Mouse (Mus musculus) forebrain, embryonic 12.5 days (tissue): Measurements from ENCODE around the gene Rnf130. TPM values are rescaled to one million over a fixed set of nuclear protein-coding genes. Genes with fewer than 3 reads are reported as not detected.

Experiments used
- ATAC-seq: fragments of 200-750 bp; cut with Nextera tagmentation; 2 replicates; pipeline ENCODE4 v1.8.0; 2017; ENCODE audit warnings: moderate TSS enrichment; ENCODE audit not compliant: low FRiP score
- H3K27ac ChIP-seq: fragments of 300-500 bp; sonication (generic); 2 replicates; pipeline ENCODE4 v1.5.1; 2016; ENCODE audit warnings: mild to moderate bottlenecking
- H3K27me3 ChIP-seq: fragments of 300-500 bp; sonication (generic); 2 replicates; pipeline ENCODE4 v1.6.1; 2016; ENCODE audit warnings: mild to moderate bottlenecking
- H3K36me3 ChIP-seq: fragments of 300-500 bp; sonication (generic); replicated peaks from 2 replicates; pipeline ENCODE4 v1.6.1; 2016; ENCODE audit warnings: mild to moderate bottlenecking
- H3K4me1 ChIP-seq: fragments of 300-500 bp; sonication (generic); 2 replicates; pipeline ENCODE4 v1.6.1; 2016
- H3K4me2 ChIP-seq: fragments of 300-500 bp; sonication (generic); 2 replicates; pipeline ENCODE4 v1.6.1; 2016; ENCODE audit warnings: mild to moderate bottlenecking, moderate library complexity
- H3K4me3 ChIP-seq: fragments of 300-500 bp; sonication (generic); replicated peaks from 2 replicates; pipeline ENCODE4 v1.5.1; 2016; ENCODE audit warnings: mild to moderate bottlenecking
- H3K9ac ChIP-seq: fragments of 300-500 bp; sonication (generic); 2 replicates; pipeline ENCODE4 v1.6.1; 2016; ENCODE audit warnings: mild to moderate bottlenecking
- H3K9me3 ChIP-seq: fragments of 300-500 bp; sonication (generic); 2 replicates; pipeline ENCODE4 v1.6.1; 2016
- WGBS: fragments of 180-500 bp; shearing (Covaris S2); methylation state at CpG from one replicate; pipeline ENCODE4 v1.1.7; 2016; 5-methylcytosine and 5-hydroxymethylcytosine counted together
- polyA plus RNA-seq: library from polyadenylated mRNA; unstranded; fragments of >200 nt; fragmentation: Nextera tagmentation; extraction: Ambion mirVana; gene quantifications from 2 replicates; pipeline ENCODE4 v1.2.1, GENCODE M21; 2016

Gene Rnf130
- polyA plus RNA-seq, 1 experiment from 2014 or later: 87.5 TPM

DNA sequence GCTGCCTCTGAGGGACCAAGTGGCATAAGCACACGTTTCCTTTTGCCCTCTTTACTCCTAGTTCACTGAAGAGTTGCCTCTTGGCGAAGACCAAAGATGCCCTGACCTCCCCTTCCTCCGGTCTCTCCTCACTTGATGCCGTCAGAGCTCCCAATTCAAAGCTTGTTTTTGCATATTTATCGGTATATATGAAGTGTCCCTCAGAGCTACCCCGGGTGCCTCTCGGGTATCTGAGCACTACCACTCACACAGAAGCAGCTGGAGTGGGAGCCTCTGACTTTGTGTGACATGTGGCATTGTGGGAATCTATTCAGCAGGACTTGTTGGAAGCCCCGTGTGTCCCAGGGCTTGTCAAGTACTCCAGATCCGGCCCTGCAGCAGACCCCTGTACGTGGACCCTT is 106.7 kb downstream of the Rnf130 start:
- Histone ChIP-seq H3K27me3 (no peaks in the 10 kb centered on the region), H3K36me3 (peaks cover 14% of the 10 kb centered on the region), H3K4me3 (peak overlapping the region; percentile 92), H3K4me1 (peaks cover 24% of the 10 kb centered on the region), H3K9ac (peak overlapping the region; percentile 98), H3K9me3 (no peaks in the 10 kb centered on the region), H3K4me2 (peak overlapping the region; percentile 81), H3K27ac (peak overlapping the region; percentile 78; the same call in 1 of the 2 replicates)
- 0 out of 2 replicates have a peak, but pooled peaks have one; percentile 7 for ATAC-seq
- 19% methylated on average over 10 of the region's 10 CpGs for WGBS

DNA sequence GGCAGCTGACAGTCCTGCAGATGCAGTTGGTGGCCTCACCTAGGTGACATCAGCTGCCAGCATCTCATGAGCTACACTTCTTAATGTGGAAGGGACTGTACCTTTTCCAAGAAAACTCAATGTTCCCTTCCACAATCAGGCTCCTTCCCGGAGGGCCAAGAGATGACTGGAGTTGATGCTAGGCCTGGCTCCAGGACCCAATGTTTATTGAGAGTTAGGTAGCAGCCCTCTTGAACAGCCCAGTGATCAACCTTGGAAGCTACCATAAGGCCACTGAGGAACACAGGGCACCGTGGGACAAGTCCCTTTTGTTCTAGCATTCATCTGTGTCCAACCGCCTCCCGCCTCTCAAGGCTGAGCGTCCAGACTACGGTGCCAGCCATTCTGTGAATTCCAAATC is 107.1 kb downstream of the Rnf130 start:
- no peaks in the 10 kb centered on the region for H3K27me3 ChIP-seq
- peak overlapping the region; percentile 98; the same call in 1 of the 2 replicates for H3K9ac ChIP-seq
- no peak for ATAC-seq
- peak overlapping the region; percentile 81 for H3K4me2 ChIP-seq
- no peak overlapping the region for H3K27ac ChIP-seq
- peaks cover 24% of the 10 kb centered on the region for H3K4me1 ChIP-seq
- H3K9me3 ChIP-seq: no peaks in the 10 kb centered on the region
- H3K36me3 ChIP-seq: peaks cover 17% of the 10 kb centered on the region
- 86% methylated on average over 6 of the region's 6 CpGs for WGBS
- H3K4me3 ChIP-seq: peak overlapping the region; percentile 92

DNA sequence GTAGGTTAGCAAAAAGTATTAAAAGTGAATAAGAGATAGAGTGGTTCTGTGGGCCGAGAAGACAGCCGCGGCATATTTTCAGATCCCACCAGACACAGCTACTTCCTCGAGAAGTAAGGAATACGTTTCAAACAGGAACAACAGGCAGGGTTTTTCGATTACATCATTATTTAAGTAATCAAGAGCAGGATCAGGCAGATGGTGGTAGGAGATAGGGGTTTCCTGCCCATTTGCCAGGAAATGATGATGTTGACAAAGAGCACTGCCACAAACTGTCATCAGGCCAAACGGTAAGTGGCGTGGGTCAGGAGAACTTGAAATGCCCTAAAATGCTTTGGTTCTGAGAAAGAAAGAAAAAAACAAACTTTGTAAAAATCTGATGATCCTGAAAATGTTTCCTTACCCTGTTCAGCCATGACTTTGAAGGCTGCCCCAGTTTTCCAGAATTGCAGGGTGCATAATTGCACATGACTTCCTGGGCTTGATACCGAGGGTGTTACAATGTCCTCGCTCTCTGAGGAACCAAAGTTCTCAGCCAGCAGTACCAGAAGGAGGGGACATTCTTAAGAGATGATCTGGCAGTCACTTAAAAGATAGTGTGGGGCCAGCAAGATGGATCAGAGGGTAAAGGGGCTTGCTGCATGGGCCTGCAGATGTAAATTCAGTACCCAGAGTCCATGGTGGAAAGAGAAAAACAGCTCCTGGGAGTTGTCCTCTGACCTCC is 109.2 kb downstream of the Rnf130 start:
- H3K4me2 ChIP-seq: no peak overlapping the region
- no peak for ATAC-seq

DNA sequence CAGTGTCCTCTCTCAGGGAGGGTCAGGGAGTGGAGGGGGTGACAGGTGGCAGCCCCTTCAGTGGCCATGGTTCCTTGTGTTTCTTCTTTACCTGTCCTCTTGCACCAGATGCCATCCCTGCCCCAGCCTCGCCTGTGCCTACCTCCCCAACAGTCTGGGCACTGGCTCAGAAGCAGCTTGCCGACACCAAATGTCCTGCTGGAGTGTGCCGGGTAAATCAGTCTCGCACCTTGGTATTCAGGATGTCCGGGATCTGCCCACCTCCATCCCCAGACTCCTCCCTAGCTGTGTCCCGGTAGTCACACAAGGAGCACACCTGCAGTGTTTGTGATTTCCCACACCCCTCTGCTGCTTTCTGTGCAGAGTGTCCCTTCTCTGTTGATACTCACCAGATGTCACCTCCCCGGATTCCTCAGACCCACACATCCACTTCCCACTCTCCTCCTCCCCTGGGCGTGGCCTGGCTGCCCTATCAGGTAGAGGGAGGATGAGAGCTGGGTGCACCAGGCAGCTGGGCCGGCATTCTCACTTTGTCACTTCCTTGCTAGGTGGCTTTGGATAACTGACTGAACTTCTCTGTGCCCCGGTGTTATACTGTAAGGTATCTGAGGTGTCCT is 113.2 kb downstream of the Rnf130 start:
- Histone ChIP-seq H3K36me3 (peaks cover 67% of the 10 kb centered on the region), H3K9me3 (no peaks in the 10 kb centered on the region), H3K9ac (no peak overlapping the region), H3K4me2 (no peak overlapping the region), H3K4me1 (no peaks in the 10 kb centered on the region), H3K4me3 (no peak overlapping the region), H3K27me3 (no peaks in the 10 kb centered on the region), H3K27ac (no peak overlapping the region)
- ATAC-seq: no peak
- 81% methylated on average over 10 of the region's 10 CpGs for WGBS

More for the DNA sequence above, 109.2 kb downstream of the Rnf130 start:
- Histone ChIP-seq H3K9me3 (no peaks in the 10 kb centered on the region), H3K9ac (no peak overlapping the region), H3K4me1 (peaks cover 20% of the 10 kb centered on the region), H3K4me3 (no peak overlapping the region), H3K27ac (no peak overlapping the region), H3K27me3 (no peaks in the 10 kb centered on the region), H3K36me3 (peaks cover 34% of the 10 kb centered on the region)
- WGBS: 89% methylated on average over 10 of the region's 10 CpGs

DNA sequence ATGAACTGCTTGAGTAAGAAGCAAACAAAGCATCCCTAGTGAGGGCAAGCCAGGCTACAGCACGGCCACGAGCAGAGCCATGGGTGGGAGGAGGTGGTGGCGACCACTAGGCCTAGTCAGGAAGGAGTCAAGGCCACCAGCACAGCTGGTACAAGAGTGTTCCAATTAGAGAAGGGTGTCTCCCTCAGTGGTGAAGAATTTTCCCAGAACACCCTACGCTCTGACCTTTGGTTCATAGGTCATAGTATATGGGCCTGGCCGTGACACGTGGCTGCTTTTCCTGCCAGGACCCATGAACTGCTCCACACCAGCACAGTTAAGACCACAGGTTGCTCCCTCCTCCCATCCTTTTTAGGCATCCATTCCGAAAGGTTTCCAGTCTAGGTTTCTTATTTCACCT is 114.4 kb downstream of the Rnf130 start:
- Histone ChIP-seq H3K4me2 (no peak overlapping the region), H3K27ac (no peak overlapping the region), H3K9me3 (no peaks in the 10 kb centered on the region), H3K4me3 (no peak overlapping the region), H3K27me3 (no peaks in the 10 kb centered on the region), H3K36me3 (peaks cover 73% of the 10 kb centered on the region), H3K4me1 (no peaks in the 10 kb centered on the region), H3K9ac (no peak overlapping the region)
- ATAC-seq: no peak
- WGBS: 81% methylated on average over 7 of the region's 7 CpGs

DNA sequence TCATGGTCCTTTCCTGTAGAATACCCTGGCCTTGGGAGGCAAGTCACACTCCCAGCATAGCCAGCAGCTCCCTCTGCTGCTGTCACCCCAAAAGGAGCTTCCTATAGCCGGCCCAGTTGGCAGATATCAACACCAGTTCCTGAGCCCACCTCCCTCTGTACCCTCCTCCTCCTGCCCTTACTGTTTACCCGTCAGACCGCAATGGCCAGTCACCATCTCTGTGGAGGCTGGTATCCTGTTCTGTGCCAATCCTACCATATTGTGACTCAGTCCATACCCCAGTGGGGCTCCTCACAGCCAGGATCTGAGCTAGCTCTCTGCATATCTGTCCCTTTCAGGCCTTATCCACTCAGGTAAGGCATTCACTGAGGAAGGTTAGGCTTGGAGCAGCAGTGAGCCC is 120.4 kb downstream of the Rnf130 start:
- 82% methylated on average over 3 of the region's 3 CpGs for WGBS
- no peak overlapping the region for H3K4me2 ChIP-seq
- ATAC-seq: no peak
- no peak overlapping the region for H3K27ac ChIP-seq
- no peaks in the 10 kb centered on the region for H3K9me3 ChIP-seq
- H3K9ac ChIP-seq: no peak overlapping the region
- peaks cover 83% of the 10 kb centered on the region for H3K36me3 ChIP-seq
- no peaks in the 10 kb centered on the region for H3K27me3 ChIP-seq
- no peaks in the 10 kb centered on the region for H3K4me1 ChIP-seq
- no peak overlapping the region for H3K4me3 ChIP-seq

DNA sequence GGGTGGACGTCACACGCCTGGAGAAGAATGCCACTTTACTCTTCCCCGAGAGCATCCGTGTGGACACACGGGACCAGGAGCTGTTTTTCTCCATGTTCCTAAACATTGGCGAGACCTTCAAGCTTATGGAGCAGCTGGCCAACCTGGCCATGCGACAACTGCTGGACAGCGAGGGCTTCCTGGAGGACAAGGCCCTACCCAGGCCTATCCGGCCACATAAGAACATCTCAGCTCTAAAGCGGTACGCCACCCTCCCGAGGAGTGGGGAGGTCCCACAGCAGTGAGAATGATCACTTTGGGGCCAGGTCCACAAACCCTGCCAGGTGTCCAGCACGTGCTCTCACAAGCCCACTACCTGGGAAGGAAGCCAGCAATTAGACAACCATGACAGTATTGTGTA is 121.0 kb downstream of the Rnf130 start:
- no peak for ATAC-seq
- Histone ChIP-seq H3K27ac (no peak overlapping the region), H3K36me3 (peaks cover 83% of the 10 kb centered on the region), H3K4me3 (no peak overlapping the region), H3K4me1 (no peaks in the 10 kb centered on the region), H3K27me3 (no peaks in the 10 kb centered on the region), H3K9me3 (no peaks in the 10 kb centered on the region), H3K4me2 (no peak overlapping the region), H3K9ac (no peak overlapping the region)
- 97% methylated on average over 13 of the region's 13 CpGs for WGBS

DNA sequence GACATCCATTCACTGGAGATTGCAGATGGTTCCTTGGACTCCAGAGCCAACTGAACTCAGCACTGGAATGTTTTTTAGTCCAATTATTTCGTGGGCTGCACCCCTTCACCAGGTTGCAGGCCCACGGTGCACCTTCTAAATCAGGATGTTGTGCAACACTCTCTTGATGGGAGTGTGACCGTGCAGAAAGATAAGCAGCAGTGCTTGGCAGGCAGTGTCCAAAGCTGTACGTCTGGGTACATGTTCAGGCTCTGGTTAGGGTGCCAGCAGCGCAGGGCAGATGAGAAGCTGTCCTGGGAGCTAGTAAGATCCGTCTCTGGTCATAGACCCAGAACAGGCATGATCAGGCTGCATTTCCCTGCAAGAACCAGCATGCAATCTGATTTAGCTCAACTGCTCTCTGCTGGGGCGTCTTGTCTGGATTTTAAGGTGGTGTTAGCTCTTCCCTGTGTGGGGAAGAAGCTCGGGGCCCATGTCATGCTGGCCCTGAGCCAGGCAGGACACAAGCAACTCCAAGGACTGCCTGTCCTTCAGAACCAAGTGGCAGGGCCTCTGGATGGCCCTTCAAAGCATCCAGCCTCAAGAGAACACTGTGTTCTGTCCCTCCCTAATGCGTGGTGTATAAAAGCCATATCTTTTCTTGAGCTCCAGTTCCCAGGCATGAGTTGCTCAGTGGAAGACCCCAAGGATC is 122.3 kb downstream of the Rnf130 start:
- Histone ChIP-seq H3K36me3 (peaks cover 87% of the 10 kb centered on the region), H3K4me2 (no peak overlapping the region), H3K4me1 (no peaks in the 10 kb centered on the region), H3K4me3 (no peak overlapping the region), H3K27me3 (no peaks in the 10 kb centered on the region), H3K9me3 (no peaks in the 10 kb centered on the region), H3K27ac (no peak overlapping the region), H3K9ac (no peak overlapping the region)
- no peak for ATAC-seq
- WGBS: 90% methylated on average over 9 of the region's 9 CpGs

DNA sequence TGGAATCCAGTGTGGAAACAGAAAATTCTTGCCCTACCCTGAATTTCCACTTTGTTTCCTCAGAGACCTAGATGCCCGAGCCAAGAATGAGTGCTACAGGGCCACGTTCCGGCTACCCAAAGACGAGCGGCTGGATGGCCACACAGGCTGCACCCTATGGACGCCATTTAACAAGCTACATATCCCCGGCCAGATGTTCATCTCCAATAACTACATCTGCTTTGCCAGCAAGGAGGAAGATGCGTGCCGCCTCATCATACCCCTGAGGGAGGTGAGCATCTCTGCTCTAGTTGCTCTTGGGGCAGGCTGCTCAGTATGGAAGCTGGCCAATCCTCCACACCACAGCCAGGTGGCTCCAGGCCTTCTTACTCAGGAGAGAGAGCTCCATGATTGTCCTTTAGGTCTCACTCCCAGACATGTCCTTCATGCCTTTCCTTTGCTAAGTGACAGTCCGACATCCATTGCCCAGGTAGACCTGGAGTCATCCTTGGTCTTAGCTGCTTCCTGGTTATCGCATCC is 122.9 kb downstream of the Rnf130 start:
- no peak for ATAC-seq
- Histone ChIP-seq H3K27me3 (no peaks in the 10 kb centered on the region), H3K9me3 (no peaks in the 10 kb centered on the region), H3K4me1 (no peaks in the 10 kb centered on the region), H3K36me3 (peaks cover 88% of the 10 kb centered on the region), H3K4me3 (no peak overlapping the region), H3K9ac (no peak overlapping the region), H3K27ac (no peak overlapping the region), H3K4me2 (no peak overlapping the region)
- WGBS: 94% methylated on average over 11 of the region's 11 CpGs

DNA sequence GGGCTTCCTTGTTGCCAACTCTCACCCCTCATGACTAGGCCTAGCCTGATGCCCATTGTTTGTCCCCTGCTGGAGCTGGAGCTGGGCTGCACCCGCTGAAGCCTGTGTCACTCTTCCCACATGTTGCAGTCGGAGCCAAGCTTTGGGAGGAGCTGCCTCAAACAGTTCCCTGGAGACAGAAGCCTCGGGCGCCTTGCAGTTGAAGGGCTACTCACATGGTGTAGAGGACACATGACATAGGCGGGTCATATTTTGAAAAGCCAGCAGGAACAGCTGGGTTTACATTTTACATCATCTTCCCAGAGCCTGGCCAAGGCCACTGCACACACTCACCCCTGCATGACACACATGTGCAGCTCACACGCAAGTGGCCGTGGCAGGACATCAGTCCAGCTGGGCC is 124.1 kb downstream of the Rnf130 start:
- Histone ChIP-seq H3K4me1 (no peaks in the 10 kb centered on the region), H3K9ac (no peak overlapping the region), H3K27ac (no peak overlapping the region), H3K4me2 (no peak overlapping the region), H3K27me3 (no peaks in the 10 kb centered on the region), H3K4me3 (no peak overlapping the region), H3K9me3 (no peaks in the 10 kb centered on the region), H3K36me3 (peaks cover 94% of the 10 kb centered on the region)
- ATAC-seq: no peak
- WGBS: 89% methylated on average over 7 of the region's 7 CpGs

DNA sequence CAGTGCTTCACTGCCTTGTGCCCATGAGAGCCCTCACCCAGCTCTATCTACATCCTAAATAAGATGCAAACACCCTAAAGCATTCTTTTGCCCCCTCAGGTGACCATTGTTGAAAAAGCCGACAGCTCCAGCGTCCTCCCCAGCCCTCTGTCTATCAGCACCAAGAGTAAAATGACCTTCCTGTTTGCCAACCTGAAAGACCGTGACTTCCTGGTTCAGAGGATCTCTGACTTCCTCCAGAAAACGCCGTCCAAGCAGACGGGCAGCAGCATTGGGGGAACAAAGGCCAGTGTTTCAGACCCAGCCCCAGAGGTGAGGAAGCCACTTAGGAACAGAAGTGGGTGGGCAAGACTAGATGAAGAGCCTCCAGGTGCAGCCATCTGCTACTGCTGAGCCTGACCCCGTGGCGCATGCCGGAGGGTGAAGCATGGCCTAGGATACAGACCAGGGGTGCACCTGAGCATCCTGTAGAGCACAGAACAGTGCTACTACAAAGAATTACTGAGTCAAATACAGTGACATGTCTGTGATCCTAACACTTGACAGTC is 124.5 kb downstream of the Rnf130 start:
- Histone ChIP-seq H3K4me3 (no peak overlapping the region), H3K9me3 (no peaks in the 10 kb centered on the region), H3K4me2 (no peak overlapping the region), H3K27me3 (no peaks in the 10 kb centered on the region), H3K36me3 (peaks cover 97% of the 10 kb centered on the region), H3K27ac (no peak overlapping the region), H3K9ac (no peak overlapping the region), H3K4me1 (no peaks in the 10 kb centered on the region)
- ATAC-seq: no peak
- WGBS: 93% methylated on average over 9 of the region's 9 CpGs

DNA sequence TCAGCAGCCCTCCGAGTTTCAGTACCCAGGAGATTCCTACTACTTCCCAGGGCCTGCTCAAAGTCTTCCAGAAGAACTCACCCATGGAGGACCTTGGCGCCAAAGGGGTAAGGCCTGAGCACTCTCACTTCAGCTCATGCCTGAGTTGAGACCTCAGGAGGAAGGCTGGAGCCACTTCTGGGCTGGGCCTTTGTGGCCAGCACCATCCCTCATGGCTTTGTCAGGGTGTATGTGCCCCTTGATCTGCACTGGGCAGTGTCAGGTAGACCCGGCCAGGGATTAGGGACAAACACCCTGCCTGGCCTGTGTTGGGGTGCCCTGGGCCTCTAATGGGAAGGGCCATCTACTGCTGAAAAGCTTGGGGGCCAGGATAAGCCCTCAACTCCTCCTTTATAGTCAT is 126.2 kb downstream of the Rnf130 start:
- no peak overlapping the region for H3K4me2 ChIP-seq
- H3K9ac ChIP-seq: no peak overlapping the region
- WGBS: 92% methylated on average over 3 of the region's 3 CpGs
- H3K27ac ChIP-seq: no peak overlapping the region
- H3K4me1 ChIP-seq: no peaks in the 10 kb centered on the region
- H3K27me3 ChIP-seq: no peaks in the 10 kb centered on the region
- H3K4me3 ChIP-seq: no peak overlapping the region
- no peaks in the 10 kb centered on the region for H3K9me3 ChIP-seq
- ATAC-seq: no peak
- H3K36me3 ChIP-seq: peaks cover 96% of the 10 kb centered on the region
